Mouse (Mus musculus) hindbrain, postnatal 0 days (tissue): ENCODE measurements around the gene Amn. TPM values are rescaled to one million over a fixed set of nuclear protein-coding genes. Genes with fewer than 3 reads are reported as not detected.

Source experiments
- ATAC-seq: fragments of 200-750 bp; cut with Nextera tagmentation; 2 replicates; pipeline ENCODE4 v1.8.0; 2017; ENCODE audit warnings: mild to moderate bottlenecking, moderate TSS enrichment, moderate library complexity
- DNase-seq: peaks from one replicate; pipeline ENCODE4 v3.0.0-alpha.2; 2015; ENCODE audit warnings: low spot score
- H3K27ac ChIP-seq: fragments of 300-500 bp; sonication (generic); 2 replicates; pipeline ENCODE4 v1.5.1; 2014; ENCODE audit warnings: mild to moderate bottlenecking
- H3K27me3 ChIP-seq: fragments of 300-500 bp; sonication (generic); 2 replicates; pipeline ENCODE4 v1.6.1; 2014; ENCODE audit warnings: low read length, mixed read lengths; ENCODE audit not compliant: insufficient read depth
- H3K36me3 ChIP-seq: fragments of 300-500 bp; sonication (generic); 2 replicates; pipeline ENCODE4 v1.6.1; 2014; ENCODE audit warnings: low read length, mixed read lengths; ENCODE audit not compliant: insufficient read depth
- H3K4me1 ChIP-seq: fragments of 300-500 bp; sonication (generic); 2 replicates; pipeline ENCODE4 v1.6.1; 2014; ENCODE audit warnings: antibody characterized with exemption, low read length, mixed read lengths; ENCODE audit not compliant: insufficient read depth
- H3K4me2 ChIP-seq: fragments of 300-500 bp; sonication (generic); 2 replicates; pipeline ENCODE4 v1.6.1; 2014; ENCODE audit warnings: low read depth, mild to moderate bottlenecking, low read length, moderate library complexity, mixed read lengths
- H3K4me3 ChIP-seq: fragments of 300-500 bp; sonication (generic); 2 replicates; pipeline ENCODE4 v1.5.1; 2014; ENCODE audit warnings: low read length
- H3K9ac ChIP-seq: fragments of 300-500 bp; sonication (generic); replicated peaks from 2 replicates; pipeline ENCODE4 v1.6.1; 2014; ENCODE audit warnings: mild to moderate bottlenecking, low read length, moderate library complexity, mixed read lengths
- H3K9me3 ChIP-seq: fragments of 300-500 bp; sonication (generic); 2 replicates; pipeline ENCODE4 v1.6.1; 2016; ENCODE audit warnings: low read length, mixed read lengths
- CTCF ChIP-seq: IDR thresholded peaks from 2 replicates; pipeline ENCODE4 v1.5.1; 2016; ENCODE audit warnings: antibody characterized with exemption, control low read depth, low read depth
- WGBS: fragments of 180-500 bp; shearing (Covaris S2); extraction: QIAGEN DNeasy Blood & Tissue Kit; methylation state at CpG from one replicate; pipeline ENCODE4 v1.1.7; 2014; 5-methylcytosine and 5-hydroxymethylcytosine counted together
- polyA plus RNA-seq: library from polyadenylated mRNA; unstranded; fragments of >200 nt; fragmentation: Nextera tagmentation; extraction: Ambion mirVana; gene quantifications from 2 replicates; pipeline ENCODE4 v1.2.1, GENCODE M21; 2015
- total RNA-seq: library from RNA; depleted of rRNA; stranded (reverse); fragments of >200 nt; gene quantifications from 2 replicates; pipeline ENCODE4 v1.2.3, GENCODE M21; 2014

Amn gene
- total and polyA plus RNA-seq, 2 experiments from 2014 or later = 106 to 133 TPM

- no peak for DNase-seq
- no peak overlapping the region for H3K4me3 ChIP-seq
- WGBS = 96% methylated on average over 27 of the region's 27 CpGs
- no peak overlapping the region for H3K27ac ChIP-seq
- TF ChIP-seq CTCF = no peak
- H3K27me3 ChIP-seq = no peaks in the 10 kb centered on the region
- H3K4me1 ChIP-seq = no peaks in the 10 kb centered on the region
- H3K4me2 ChIP-seq = no peak overlapping the region
- no peaks in the 10 kb centered on the region for H3K9me3 ChIP-seq
- peaks cover 76% of the 10 kb centered on the region for H3K36me3 ChIP-seq
- H3K9ac ChIP-seq = no peak overlapping the region
- no peak for ATAC-seq
Measured at GRCm38 (mm10) chr12:111301322-111302017, 30.6 kb downstream of the Amn start.

- Histone ChIP-seq H3K9me3 (no peaks in the 10 kb centered on the region), H3K9ac (no peak overlapping the region), H3K36me3 (peaks cover 79% of the 10 kb centered on the region), H3K4me1 (no peaks in the 10 kb centered on the region), H3K4me3 (no peak overlapping the region), H3K27me3 (no peaks in the 10 kb centered on the region), H3K27ac (no peak overlapping the region), H3K4me2 (no peak overlapping the region)
- ATAC-seq = no peak
- DNase-seq = no peak
- 94% methylated on average over 14 of the region's 14 CpGs for WGBS
- no peak for TF ChIP-seq CTCF
Measured at GRCm38 (mm10) chr12:111302018-111302345, 31.1 kb downstream of the Amn start.

GRCm38 (mm10) chr12:111303702-111304337 lies 32.9 kb downstream of the Amn start:
- no peak overlapping the region for H3K4me2 ChIP-seq
- H3K4me3 ChIP-seq = no peak overlapping the region
- H3K36me3 ChIP-seq = peaks cover 76% of the 10 kb centered on the region
- TF ChIP-seq CTCF = no peak
- no peaks in the 10 kb centered on the region for H3K27me3 ChIP-seq
- no peak overlapping the region for H3K9ac ChIP-seq
- 91% methylated on average over 8 of the region's 8 CpGs for WGBS
- ATAC-seq (no peak), DNase-seq (no peak)
- H3K27ac ChIP-seq = no peak overlapping the region
- H3K4me1 ChIP-seq = no peaks in the 10 kb centered on the region
- no peaks in the 10 kb centered on the region for H3K9me3 ChIP-seq

- no peaks in the 10 kb centered on the region for H3K4me1 ChIP-seq
- 69% methylated on average over 8 of the region's 8 CpGs for WGBS
- ATAC-seq (no peak), DNase-seq (no peak)
- H3K36me3 ChIP-seq = peaks cover 85% of the 10 kb centered on the region
- H3K27me3 ChIP-seq = no peaks in the 10 kb centered on the region
- H3K9ac ChIP-seq = no peak overlapping the region
- no peak overlapping the region for H3K4me2 ChIP-seq
- H3K4me3 ChIP-seq = no peak overlapping the region
- TF ChIP-seq CTCF = no peak
- H3K9me3 ChIP-seq = no peaks in the 10 kb centered on the region
- H3K27ac ChIP-seq = no peak overlapping the region
Measured at GRCm38 (mm10) chr12:111306821-111307220, 35.9 kb downstream of the Amn start.

GRCm38 (mm10) chr12:111309256-111309655 lies 38.4 kb downstream of the Amn start:
- Histone ChIP-seq H3K27ac (no peak overlapping the region), H3K9me3 (no peaks in the 10 kb centered on the region), H3K4me3 (no peak overlapping the region), H3K4me2 (no peak overlapping the region), H3K27me3 (no peaks in the 10 kb centered on the region), H3K9ac (no peak overlapping the region), H3K4me1 (no peaks in the 10 kb centered on the region), H3K36me3 (peaks cover 87% of the 10 kb centered on the region)
- no peak for TF ChIP-seq CTCF
- no peak for ATAC-seq
- 74% methylated on average over 12 of the region's 12 CpGs for WGBS
- no peak for DNase-seq

GRCm38 (mm10) chr12:111309931-111310330 lies 39.0 kb downstream of the Amn start:
- TF ChIP-seq CTCF = no peak
- DNase-seq (no peak), ATAC-seq (no peak)
- Histone ChIP-seq H3K27me3 (no peaks in the 10 kb centered on the region), H3K9ac (no peak overlapping the region), H3K4me3 (no peak overlapping the region), H3K36me3 (peaks cover 87% of the 10 kb centered on the region), H3K27ac (no peak overlapping the region), H3K4me2 (no peak overlapping the region), H3K4me1 (no peaks in the 10 kb centered on the region), H3K9me3 (no peaks in the 10 kb centered on the region)
- 84% methylated on average over 14 of the region's 14 CpGs for WGBS

- Histone ChIP-seq H3K36me3 (peaks cover 76% of the 10 kb centered on the region), H3K4me3 (no peak overlapping the region), H3K27ac (no peak overlapping the region), H3K4me1 (no peaks in the 10 kb centered on the region), H3K9ac (no peak overlapping the region), H3K27me3 (no peaks in the 10 kb centered on the region), H3K4me2 (no peak overlapping the region), H3K9me3 (no peaks in the 10 kb centered on the region)
- no peak for TF ChIP-seq CTCF
- WGBS = 94% methylated on average over 10 of the region's 10 CpGs
- ATAC-seq (no peak), DNase-seq (no peak)
Measured at GRCm38 (mm10) chr12:111311775-111312174, 40.9 kb downstream of the Amn start.
